Mouse (Mus musculus) gastrocnemius, postnatal 4 days (tissue): ENCODE measurements at regions not wholly inside any gene's neighbourhood (a gene's known extent, or its start where the extent isn't known, plus 50 kb on each side); places are given as distances from the start of the nearest gene placed in this dataset.

Source experiments
- DNase-seq, 2 experiments: peaks; one replicate each; pipeline ENCODE4 v3.0.0; 2021 to 2022; ENCODE audit warnings: low spot score in 2 of 2, mixed read lengths in 2 of 2

DNA sequence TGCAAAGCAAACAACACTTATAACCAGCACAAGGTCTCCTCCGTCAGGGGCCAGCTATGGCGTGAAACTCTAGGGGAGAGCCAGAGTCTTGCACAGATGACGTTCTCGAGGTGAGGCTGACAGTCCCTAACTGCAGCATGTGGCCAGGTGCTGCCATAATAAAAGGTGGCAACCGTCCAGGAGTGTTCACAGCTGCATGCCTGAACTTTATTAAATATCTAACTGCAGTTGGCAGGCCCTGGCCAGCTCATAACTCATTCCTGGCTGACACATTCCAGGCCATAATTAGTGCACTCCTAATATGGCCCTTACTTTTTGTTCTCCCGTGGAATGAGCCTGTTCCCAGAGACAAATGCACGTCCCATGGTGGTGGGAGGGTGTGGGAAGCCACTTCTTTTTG, 169.6 kb downstream of the Gas1 start:
- DNase-seq: peak in 1 of 2 experiments; percentile 38

DNA sequence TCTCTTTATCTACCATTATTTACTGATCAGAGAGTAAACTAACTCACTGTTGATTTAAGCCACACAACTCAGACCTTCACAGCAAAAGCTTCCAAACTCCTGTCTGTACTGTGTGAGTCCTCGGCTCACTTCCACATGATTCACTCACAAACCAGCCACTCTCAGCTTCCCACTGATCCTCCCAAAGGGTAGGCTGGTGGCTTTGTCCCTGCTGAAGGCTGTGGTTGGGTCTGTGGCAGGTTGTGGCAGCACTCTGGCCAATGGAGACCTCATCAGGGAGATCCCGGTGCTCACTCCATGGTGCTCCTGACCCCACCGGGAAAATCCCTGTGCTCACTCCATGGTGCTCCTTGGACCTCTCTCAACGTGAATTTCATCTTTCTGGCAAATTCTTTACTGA, 170.1 kb downstream of the Gas1 start:
- no peak for DNase-seq

DNA sequence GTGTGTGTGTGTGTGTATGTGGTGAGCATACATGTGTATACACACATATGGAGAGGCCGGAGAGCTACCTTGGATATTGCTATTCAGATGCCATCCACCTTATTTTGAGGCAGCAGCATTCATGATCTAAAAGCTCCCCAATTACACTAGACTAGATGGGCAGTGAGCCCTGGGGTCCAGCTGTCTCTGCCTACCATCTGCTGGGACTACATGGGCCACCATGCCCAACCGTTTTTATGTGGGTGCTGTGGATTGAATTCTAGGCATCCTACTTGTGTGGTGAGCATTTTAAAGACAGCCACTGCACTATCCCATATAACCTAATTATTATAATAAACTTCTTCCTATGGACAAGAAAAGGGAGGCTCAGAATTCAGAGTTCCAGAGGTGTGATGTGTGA, 172.6 kb downstream of the Gas1 start:
- no peak for DNase-seq

DNA sequence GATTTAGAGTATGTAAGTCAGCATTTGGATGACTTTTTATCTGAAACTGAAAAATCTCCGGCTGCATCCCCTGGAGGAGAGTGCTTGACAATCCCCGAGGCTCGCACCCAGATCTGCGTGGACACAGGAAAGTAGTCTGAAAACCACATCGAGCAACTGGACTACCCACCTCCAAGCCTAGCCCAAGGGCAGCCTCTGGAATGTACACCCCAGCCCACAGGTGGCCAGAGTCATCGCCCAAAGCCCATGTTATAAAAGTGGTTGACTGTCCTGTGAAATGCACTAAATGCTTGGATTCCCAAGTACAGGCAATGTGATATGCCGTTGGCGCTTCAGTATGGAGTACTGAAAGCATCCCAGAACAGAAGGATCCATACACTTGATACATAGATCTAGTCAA, 175.1 kb downstream of the Gas1 start:
- no peak for DNase-seq

DNA sequence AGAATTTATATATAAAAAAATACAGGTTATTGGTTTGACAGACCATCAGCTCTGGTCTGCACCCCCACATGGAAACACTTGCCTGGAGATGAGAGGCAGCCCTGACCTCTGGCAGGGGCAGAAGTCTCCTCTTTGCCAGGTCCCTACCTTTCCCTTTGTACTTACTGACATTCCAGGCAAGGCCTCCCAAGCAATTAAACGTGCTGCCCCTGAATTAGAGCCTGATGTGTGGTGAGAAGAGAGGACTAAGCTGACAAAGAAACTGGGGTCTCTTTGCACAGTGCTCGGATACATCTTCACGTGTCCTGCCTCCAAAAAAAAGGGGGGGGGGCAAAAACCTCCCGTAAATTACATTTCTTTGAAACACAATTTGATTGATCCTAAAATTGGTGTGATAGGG, 175.5 kb downstream of the Gas1 start:
- no peak for DNase-seq

GRCm38 (mm10) chr13:60000618-60001347, 176.4 kb downstream of the Gas1 start:
- DNase-seq: no peak

GRCm38 (mm10) chr13:59997431-59997830, 174.5 kb upstream of the Tut7 start:
- DNase-seq: no peak

- no peak for DNase-seq
These were observed 173.3 kb upstream of the Tut7 start for GRCm38 (mm10) chr13:59996146-59996814.

- DNase-seq: no peak
These were observed 170.0 kb upstream of the Tut7 start for GRCm38 (mm10) chr13:59992780-59993501.

DNA sequence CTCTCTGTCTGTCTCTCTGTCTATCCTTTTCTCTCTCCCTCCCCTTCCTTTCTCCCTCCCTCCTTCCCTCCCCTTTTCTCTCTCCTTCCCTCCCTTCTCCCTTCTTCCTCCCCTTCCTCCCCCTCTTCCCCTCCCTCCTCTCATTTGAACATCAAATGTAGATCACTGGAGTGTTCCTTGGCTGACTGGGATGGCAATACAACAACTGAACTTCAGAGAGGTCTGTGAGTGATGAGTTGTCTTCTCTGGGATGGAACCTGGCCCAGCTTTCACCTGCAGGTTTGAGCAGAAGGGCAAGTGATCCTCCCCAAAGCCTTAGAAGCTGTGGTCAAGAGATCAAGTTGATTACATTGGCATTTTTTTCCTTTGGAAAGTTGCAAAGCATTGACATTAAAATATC, 169.4 kb upstream of the Tut7 start:
- DNase-seq: no peak

- no peak for DNase-seq
These were observed 167.7 kb upstream of the Tut7 start for GRCm38 (mm10) chr13:59990402-59991280.

- no peak for DNase-seq
These were observed 165.5 kb upstream of the Tut7 start for GRCm38 (mm10) chr13:59988393-59988965.

GRCm38 (mm10) chr13:59976425-59976824, 153.5 kb upstream of the Tut7 start:
- no peak for DNase-seq

DNA sequence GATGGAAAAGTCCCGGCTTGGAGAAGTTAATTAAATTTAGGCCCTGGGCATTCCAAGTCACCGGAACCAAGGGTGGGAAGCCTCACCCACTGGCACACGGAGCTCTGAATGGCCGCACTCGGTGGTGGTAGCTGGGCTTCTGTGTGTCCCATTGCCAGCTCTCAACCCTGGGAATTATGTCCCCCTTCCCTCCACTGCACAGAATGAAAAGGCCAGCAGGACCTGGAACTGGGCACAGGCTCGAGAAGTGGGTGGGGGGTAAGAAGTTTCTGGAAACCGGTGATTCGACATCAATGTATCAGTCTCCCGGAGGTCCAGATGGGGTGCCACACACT, 149.1 kb upstream of the Tut7 start:
- DNase-seq: no peak

DNA sequence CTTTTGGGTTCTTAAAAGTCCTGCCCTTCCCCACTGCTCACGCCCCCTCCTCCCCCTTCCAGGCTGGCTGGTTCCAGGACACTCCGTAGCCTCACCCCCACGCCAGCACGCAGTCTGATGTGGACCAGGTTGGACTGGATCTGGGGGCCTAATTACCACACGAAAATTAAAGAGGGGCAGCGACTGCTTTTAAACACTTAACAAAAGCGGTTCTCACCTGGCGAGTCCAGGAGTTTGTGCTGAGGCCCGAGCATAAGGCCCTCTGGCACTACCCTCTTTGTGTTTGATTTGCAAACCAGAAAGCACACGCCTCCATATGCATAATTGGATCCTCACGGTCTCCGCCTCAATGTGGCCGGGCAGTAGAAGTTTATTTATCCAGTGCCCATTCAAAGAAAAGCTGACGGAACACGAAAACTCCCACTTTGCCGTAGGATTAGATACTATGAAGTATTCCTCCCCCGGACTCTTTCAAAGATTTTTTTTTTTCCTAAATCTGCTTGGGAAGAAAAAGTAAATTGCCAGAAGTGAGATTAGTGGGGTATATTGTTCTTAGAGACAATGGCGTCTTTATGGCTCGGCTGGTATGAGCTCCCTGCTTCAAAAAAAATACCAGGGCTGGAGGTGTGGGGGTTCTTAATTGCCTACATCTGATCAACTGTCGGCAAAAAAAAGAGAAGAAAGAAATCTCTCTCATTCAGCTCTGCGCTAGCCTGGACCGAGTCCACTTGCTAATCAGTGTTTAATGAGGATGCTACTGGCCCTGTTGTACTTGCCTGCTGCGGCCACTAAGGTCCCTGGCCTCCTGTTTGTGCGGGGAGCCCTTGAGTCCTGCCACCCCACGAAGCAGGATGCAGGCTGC, 148.5 kb upstream of the Tut7 start:
- no peak for DNase-seq

DNA sequence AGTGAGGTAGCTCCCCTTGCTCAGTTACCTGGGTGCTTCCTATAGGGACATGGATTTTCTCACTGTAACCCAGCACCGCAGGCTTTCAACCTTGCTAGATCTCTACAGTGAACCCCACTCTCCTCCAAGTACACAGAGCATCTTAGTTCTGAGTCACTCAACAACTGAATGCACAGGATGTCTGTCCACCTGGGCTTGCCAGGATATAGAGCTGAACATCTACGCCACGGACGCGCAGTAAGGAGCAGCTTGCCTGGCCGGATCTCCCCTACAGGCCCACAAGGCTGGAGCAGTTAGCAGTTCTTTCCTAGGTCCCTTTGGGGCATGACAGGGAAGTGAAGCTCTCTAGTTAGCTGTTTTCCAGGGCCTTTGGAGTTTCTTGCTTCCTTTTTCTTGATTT, 147.5 kb upstream of the Tut7 start:
- no peak for DNase-seq

- no peak for DNase-seq
These were observed 146.5 kb upstream of the Tut7 start for GRCm38 (mm10) chr13:59969484-59969883.

- no peak for DNase-seq
These were observed 145.8 kb upstream of the Tut7 start for GRCm38 (mm10) chr13:59968584-59969240.

DNA sequence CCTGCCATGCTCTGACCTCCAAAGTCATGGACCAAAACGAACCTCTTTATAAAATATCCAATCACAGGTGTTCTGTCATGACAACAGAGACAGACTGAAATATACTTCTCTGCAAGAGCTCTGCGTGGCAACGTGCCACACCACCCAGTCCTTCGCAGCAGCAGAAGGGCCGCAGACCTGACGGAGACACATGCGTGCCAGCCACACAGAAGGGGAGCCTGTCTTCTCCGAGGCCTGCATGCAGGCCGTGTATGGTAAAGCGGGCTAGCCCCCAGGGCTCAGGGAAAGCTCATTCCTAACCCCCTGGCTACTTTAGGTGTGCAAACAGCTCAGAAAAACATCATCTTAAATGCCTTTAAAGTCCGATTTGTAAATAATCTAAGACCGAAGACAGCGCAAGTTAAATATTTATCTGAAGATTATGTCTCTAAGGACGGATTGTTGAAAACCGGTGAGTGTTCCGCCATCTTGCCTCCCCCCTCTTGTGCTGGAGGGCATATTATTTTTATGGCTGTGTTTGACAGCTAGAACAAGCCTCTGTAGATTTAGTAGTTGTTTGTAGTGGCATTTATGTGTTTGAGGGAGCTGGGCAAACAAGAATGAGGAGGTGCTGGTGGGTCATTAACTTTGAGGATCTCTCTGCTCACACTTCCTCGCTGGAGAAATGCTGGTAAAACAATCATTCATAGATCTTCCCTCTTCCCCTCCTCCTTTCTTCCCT, 143.7 kb upstream of the Tut7 start:
- DNase-seq: no peak
